In the genomic region with DNA sequence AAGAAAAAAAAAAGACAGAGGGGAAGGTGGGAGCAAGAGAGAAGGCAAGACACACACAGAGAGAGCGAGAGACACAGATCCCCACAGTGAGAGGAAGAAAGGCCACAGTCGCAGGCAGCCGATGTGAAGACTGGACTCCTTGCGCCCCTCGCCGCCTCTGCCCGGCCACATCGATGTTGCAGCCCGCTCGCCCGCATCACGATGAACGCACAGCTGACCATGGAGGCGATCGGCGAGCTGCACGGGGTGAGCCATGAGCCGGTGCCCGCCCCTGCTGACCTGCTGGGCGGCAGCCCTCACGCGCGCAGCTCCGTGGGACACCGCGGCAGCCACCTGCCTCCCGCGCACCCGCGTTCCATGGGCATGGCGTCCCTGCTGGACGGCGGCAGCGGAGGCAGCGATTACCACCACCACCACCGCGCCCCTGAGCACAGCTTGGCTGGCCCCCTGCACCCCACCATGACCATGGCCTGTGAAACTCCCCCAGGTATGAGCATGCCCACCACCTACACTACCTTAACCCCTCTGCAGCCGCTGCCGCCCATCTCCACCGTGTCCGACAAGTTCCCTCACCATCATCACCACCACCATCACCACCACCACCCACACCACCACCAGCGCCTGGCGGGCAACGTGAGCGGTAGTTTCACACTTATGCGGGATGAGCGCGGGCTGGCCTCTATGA, we compare ENCODE assay signal across 7 mouse cellular contexts. TPM values are rescaled to one million over a fixed set of nuclear protein-coding genes. Genes with fewer than 3 reads are reported as not detected.
A peak's percentile ranks its signal among the peaks of the same experiment; 100 is the strongest.
DNase-seq lines count a peak whose midpoint lies in the region; ATAC-seq and TF ChIP-seq lines count a peak whose summit lies in the region.

No protein-coding gene starts in this region.

- H3K9me3 ChIP-seq in lung, embryonic 14.5 days (ENCODE audit: low read depth, low read length), result no peaks in the 10 kb centered on the region
- H3K9me3 ChIP-seq in forebrain, embryonic 10.5 days, result no peaks in the 10 kb centered on the region
- no peaks in the 10 kb centered on the region for H3K9me3 ChIP-seq in limb, embryonic 10.5 days (replicated peaks)
- H3K9me3 ChIP-seq in neural tube, embryonic 15.5 days (replicated peaks), result no peaks in the 10 kb centered on the region

- peaks cover 100% of the 10 kb centered on the region for H3K27me3 ChIP-seq in lung, embryonic 14.5 days (ENCODE audit: insufficient read depth, low read length)
- peaks cover 100% of the 10 kb centered on the region for H3K27me3 ChIP-seq in forebrain, embryonic 10.5 days (ENCODE audit: poor library complexity, severe bottlenecking)
- H3K27me3 ChIP-seq in limb, embryonic 10.5 days (ENCODE audit: low read depth, poor library complexity, severe bottlenecking), result peaks cover 100% of the 10 kb centered on the region
- peaks cover 93% of the 10 kb centered on the region for H3K27me3 ChIP-seq in neural tube, embryonic 15.5 days (replicated peaks)

- no peaks in the 10 kb centered on the region for H3K36me3 ChIP-seq in lung, embryonic 14.5 days (ENCODE audit: insufficient read depth)
- no peaks in the 10 kb centered on the region for H3K36me3 ChIP-seq in forebrain, embryonic 10.5 days (replicated peaks)
- H3K36me3 ChIP-seq in limb, embryonic 10.5 days, result no peaks in the 10 kb centered on the region
- H3K36me3 ChIP-seq in neural tube, embryonic 15.5 days, result no peaks in the 10 kb centered on the region

- H3K4me1 ChIP-seq in lung, embryonic 14.5 days (ENCODE audit: insufficient read depth), result no peaks in the 10 kb centered on the region
- H3K4me1 ChIP-seq in forebrain, embryonic 10.5 days, result peaks cover 71% of the 10 kb centered on the region
- H3K4me1 ChIP-seq in limb, embryonic 10.5 days, result peaks cover 28% of the 10 kb centered on the region
- peaks cover 42% of the 10 kb centered on the region for H3K4me1 ChIP-seq in neural tube, embryonic 15.5 days

- peak overlapping the region; percentile 96 for H3K4me2 ChIP-seq in lung, embryonic 14.5 days
- peak overlapping the region; percentile 94 for H3K4me2 ChIP-seq in neural tube, embryonic 15.5 days

- H3K4me3 ChIP-seq in lung, embryonic 14.5 days (ENCODE audit: low read depth, low read length), result peak overlapping the region; percentile 48
- H3K4me3 ChIP-seq in forebrain, embryonic 10.5 days, result peak overlapping the region; percentile 60
- H3K4me3 ChIP-seq in limb, embryonic 10.5 days, result peak overlapping the region; percentile 59
- peak overlapping the region; percentile 48 for H3K4me3 ChIP-seq in neural tube, embryonic 15.5 days (replicated peaks)

- ATAC-seq in lung, embryonic 14.5 days (ENCODE audit: insufficient read depth), result no peak; the same call in 1 of the 2 replicates
- ATAC-seq in neural tube, embryonic 15.5 days (ENCODE audit: low FRiP score), result peak; percentile 34

- no peak overlapping the region for H3K27ac ChIP-seq in lung, embryonic 14.5 days (ENCODE audit: low read depth)
- peak overlapping the region; percentile 72 for H3K27ac ChIP-seq in forebrain, embryonic 10.5 days
- H3K27ac ChIP-seq in limb, embryonic 10.5 days, result no peak overlapping the region
- H3K27ac ChIP-seq in neural tube, embryonic 15.5 days (replicated peaks), result peak overlapping the region; percentile 37; the same call in 1 of the 2 replicates

- peak overlapping the region; percentile 41 for H3K9ac ChIP-seq in lung, embryonic 14.5 days
- peak overlapping the region; percentile 49 for H3K9ac ChIP-seq in neural tube, embryonic 15.5 days (replicated peaks)

- DNase-seq in lung, embryonic 14.5 days, result no peak
- DNase-seq in lung, postnatal 25 days (ENCODE audit: low spot score), result no peak
- peak; percentile 46 for DNase-seq in forebrain, embryonic 10.5 days (ENCODE audit: extremely low spot score, low spot score)
- DNase-seq in limb, embryonic 10.5 days (ENCODE audit: low spot score), result peak; percentile 68
- DNase-seq in ovary, postnatal 14 days (ENCODE audit: low spot score), result no peak
- no peak for DNase-seq in gastrocnemius, adult 8-10 months (ENCODE audit: low spot score in 2 of 2)

- WGBS in lung, embryonic 14.5 days, result under 1% methylated on average over 48 of the region's 48 CpGs
- WGBS in forebrain, embryonic 10.5 days, result under 1% methylated on average over 48 of the region's 48 CpGs
- WGBS in limb, embryonic 10.5 days, result under 1% methylated on average over 48 of the region's 48 CpGs
- under 1% methylated on average over 48 of the region's 48 CpGs for WGBS in neural tube, embryonic 15.5 days

- 0 out of 2 replicates have a peak, but pooled peaks have one; percentile 1 for TF ChIP-seq CTCF in lung, embryonic 14.5 days (IDR thresholded peaks at IDR 0.05; ENCODE audit: low read depth)

RNA-seq across cellular contexts. Expression of gene Onecut1, which starts 0.5 kb away (rescaled TPM):
- polyA plus RNA-seq in lung, embryonic 14.5 days (2014; fragmentation: Nextera tagmentation; extraction: Ambion mirVana), result not detected in 2 replicates
- polyA plus RNA-seq in forebrain, embryonic 10.5 days (2016; fragmentation: Nextera tagmentation; extraction: Ambion mirVana), result 0.92 and 1.2 TPM in 2 replicates
- 0.08 TPM in 1 of 2 replicates, not detected in the other for polyA plus RNA-seq in limb, embryonic 10.5 days (2016; fragmentation: Nextera tagmentation; extraction: Ambion mirVana)
- polyA plus RNA-seq in neural tube, embryonic 15.5 days (2015; fragmentation: Nextera tagmentation; extraction: Ambion mirVana), result 2.6 and 3.5 TPM in 2 replicates
- total RNA-seq in gastrocnemius, adult 8-10 months (2022), result not detected

Comparison
In these comparisons a context has a peak if more than half of its experiments do, and no peak if none do; other contexts are left out.
1. DNase-seq: peak in forebrain, embryonic 10.5 days (single experiment) and limb, embryonic 10.5 days (single experiment); none in lung, embryonic 14.5 days (single experiment), lung, postnatal 25 days (single experiment), ovary, postnatal 14 days (single experiment) and gastrocnemius, adult 8-10 months (0 of 2).
2. H3K27ac ChIP-seq: peak in forebrain, embryonic 10.5 days (single experiment) and neural tube, embryonic 15.5 days (single experiment); none in lung, embryonic 14.5 days (single experiment) and limb, embryonic 10.5 days (single experiment).
3. Peak in every context shown above with its lines, with median percentiles within 50 percentile points of each other: H3K4me3 ChIP-seq.